Mouse (Mus musculus) megakaryocyte, embryonic 14.5 days (primary cell): ENCODE measurements around the gene Zfp82. TPM values are rescaled to one million over a fixed set of nuclear protein-coding genes. Genes with fewer than 3 reads are reported as not detected.

Experiments
- H3K27me3 ChIP-seq: replicated peaks from 2 replicates; pipeline ENCODE3; 2012; ENCODE audit warnings: inconsistent platforms
- H3K36me3 ChIP-seq: replicated peaks from 2 replicates; pipeline ENCODE3; 2012; ENCODE audit warnings: low read length, inconsistent platforms, mixed read lengths
- H3K4me1 ChIP-seq: 2 replicates; pipeline ENCODE4 v1.6.1; 2012; ENCODE audit warnings: inconsistent platforms
- H3K4me3 ChIP-seq: replicated peaks from 2 replicates; pipeline ENCODE3; 2012; ENCODE audit warnings: moderate library complexity, mild to moderate bottlenecking, inconsistent platforms
- H3K9me3 ChIP-seq: 2 replicates; pipeline ENCODE4 v1.6.1; 2012; ENCODE audit warnings: inconsistent platforms
- FLI1 ChIP-seq: IDR thresholded peaks from 2 replicates; pipeline ENCODE4 v1.6.1; 2012; ENCODE audit warnings: low read length, inconsistent platforms, mixed read lengths
- GATA1 ChIP-seq: IDR thresholded peaks from 3 replicates; pipeline ENCODE4 v1.6.1; 2012; ENCODE audit warnings: mixed read lengths, low read length, inconsistent platforms, borderline replicate concordance
- polyA plus RNA-seq: library from polyadenylated mRNA; stranded (reverse); fragments of >175 nt; gene quantifications from 2 replicates; pipeline ENCODE4 v1.2.3, GENCODE M21; 2012; ENCODE audit warnings: low replicate concordance; ENCODE audit not compliant: insufficient read depth

The Zfp82 gene
- polyA plus RNA-seq, 1 experiment, result 0.21 TPM

- TF ChIP-seq GATA1 (no peak), FLI1 (no peak)
- Histone ChIP-seq H3K36me3 (peaks cover 7% of the 10 kb centered on the region), H3K4me3 (peak overlapping the region; percentile 91), H3K4me1 (peaks cover 56% of the 10 kb centered on the region), H3K27me3 (no peaks in the 10 kb centered on the region), H3K9me3 (no peaks in the 10 kb centered on the region)
Measured at GRCm38 (mm10) chr7:30093918-30094415, 21.3 kb upstream of the Zfp82 start.

GRCm38 (mm10) chr7:30092666-30093065 lies 20.0 kb upstream of the Zfp82 start:
- Histone ChIP-seq H3K4me1 (peaks cover 55% of the 10 kb centered on the region), H3K36me3 (no peaks in the 10 kb centered on the region), H3K4me3 (no peak overlapping the region), H3K9me3 (no peaks in the 10 kb centered on the region), H3K27me3 (no peaks in the 10 kb centered on the region)
- TF ChIP-seq GATA1 (no peak), FLI1 (no peak)

GRCm38 (mm10) chr7:30090970-30091585 lies 18.4 kb upstream of the Zfp82 start:
- no peak for TF ChIP-seq GATA1
- Histone ChIP-seq H3K36me3 (peaks cover 8% of the 10 kb centered on the region), H3K27me3 (no peaks in the 10 kb centered on the region), H3K4me1 (peaks cover 56% of the 10 kb centered on the region), H3K4me3 (peak overlapping the region; percentile 96), H3K9me3 (no peaks in the 10 kb centered on the region)

- Histone ChIP-seq H3K4me3 (peak within 1 kb of the TSS; percentile 96), H3K9me3 (0 out of 2 replicates have a peak, but pooled peaks cover under 1% of the 10 kb centered on the region), H3K4me1 (peaks cover 50% of the 10 kb centered on the region), H3K27me3 (no peaks in the 10 kb centered on the region), H3K36me3 (peaks cover 14% of the 10 kb centered on the region)
- no peak for TF ChIP-seq FLI1
- TF ChIP-seq GATA1, result no peak
Measured at GRCm38 (mm10) chr7:30090092-30090969, 17.6 kb upstream of the Zfp82 start, which contains the start of the genes Gm26920 and Zfp566. TSS of gene Gm26920 (minus strand) at chr7:30090410. TSS of gene Zfp566 (minus strand) at chr7:30090527.

- Histone ChIP-seq H3K9me3 (peaks cover 3% of the 10 kb centered on the region; the same call in 1 of the 2 replicates), H3K4me3 (peak overlapping the region; percentile 96), H3K36me3 (peaks cover 23% of the 10 kb centered on the region), H3K27me3 (no peaks in the 10 kb centered on the region), H3K4me1 (peaks cover 49% of the 10 kb centered on the region)
- TF ChIP-seq FLI1 (no peak), GATA1 (no peak)
Measured at GRCm38 (mm10) chr7:30089405-30089804, 16.7 kb upstream of the Zfp82 start.

- no peaks in the 10 kb centered on the region for H3K27me3 ChIP-seq
- H3K4me1 ChIP-seq, result peaks cover 38% of the 10 kb centered on the region
- TF ChIP-seq GATA1, result no peak
- TF ChIP-seq FLI1, result no peak
- H3K9me3 ChIP-seq, result peaks cover 3% of the 10 kb centered on the region; the same call in 1 of the 2 replicates
- no peak overlapping the region for H3K4me3 ChIP-seq
- H3K36me3 ChIP-seq, result peaks cover 30% of the 10 kb centered on the region
Measured at GRCm38 (mm10) chr7:30086524-30086923, 13.8 kb upstream of the Zfp82 start.

- Histone ChIP-seq H3K4me1 (no peaks in the 10 kb centered on the region), H3K9me3 (no peaks in the 10 kb centered on the region), H3K36me3 (peaks cover 64% of the 10 kb centered on the region), H3K27me3 (no peaks in the 10 kb centered on the region), H3K4me3 (no peak overlapping the region)
- TF ChIP-seq GATA1 (no peak), FLI1 (no peak)
Measured at GRCm38 (mm10) chr7:30064622-30065021, 8.1 kb downstream of the Zfp82 start.

GRCm38 (mm10) chr7:30062478-30062877 lies 10.2 kb downstream of the Zfp82 start:
- H3K4me1 ChIP-seq, result no peaks in the 10 kb centered on the region
- H3K9me3 ChIP-seq, result no peaks in the 10 kb centered on the region
- no peak overlapping the region for H3K4me3 ChIP-seq
- TF ChIP-seq FLI1 (no peak), GATA1 (no peak)
- no peaks in the 10 kb centered on the region for H3K27me3 ChIP-seq
- H3K36me3 ChIP-seq, result peaks cover 61% of the 10 kb centered on the region

GRCm38 (mm10) chr7:30060341-30060740 lies 12.4 kb downstream of the Zfp82 start:
- Histone ChIP-seq H3K27me3 (no peaks in the 10 kb centered on the region), H3K36me3 (peaks cover 68% of the 10 kb centered on the region), H3K9me3 (peaks cover 6% of the 10 kb centered on the region; the same call in 1 of the 2 replicates), H3K4me1 (no peaks in the 10 kb centered on the region), H3K4me3 (no peak overlapping the region)
- TF ChIP-seq FLI1 (no peak), GATA1 (no peak)
